Mouse (Mus musculus) bone marrow, adult 2 months (tissue): ENCODE data around the gene Kalrn.

Experiments used
- CTCF ChIP-seq: fragments of 200-500 bp; IDR thresholded peaks from 2 replicates; pipeline ENCODE4 v1.5.1; 2011; ENCODE audit warnings: low read length, control low read depth; ENCODE audit not compliant: control insufficient read depth, insufficient read depth
- POLR2A ChIP-seq: fragments of 200-500 bp; IDR thresholded peaks from 2 replicates; pipeline ENCODE4 v1.6.1; 2011; ENCODE audit warnings: low read depth, mild to moderate bottlenecking, control low read depth, low read length, borderline replicate concordance; ENCODE audit not compliant: control insufficient read depth

- TF ChIP-seq CTCF = no peak
- TF ChIP-seq POLR2A = no peak
Observed at GRCm38 (mm10) chr16:33944126-33944525, 629.2 kb downstream of the Kalrn start.
